Mouse (Mus musculus): Measurements from ENCODE around the gene Etnk2. TPM values are rescaled to one million over a fixed set of nuclear protein-coding genes. Genes with fewer than 3 reads are reported as not detected.
"Not testable (repeated sequence)": the region's sequence is repeated elsewhere in the genome, so short reads cannot be mapped to it uniquely, and the experiment has no call there.

The Etnk2 gene
- 0.12 and 0.27 TPM in 2 replicates for polyA plus RNA-seq (2015; fragmentation: Nextera tagmentation; extraction: Ambion mirVana)

DNA sequence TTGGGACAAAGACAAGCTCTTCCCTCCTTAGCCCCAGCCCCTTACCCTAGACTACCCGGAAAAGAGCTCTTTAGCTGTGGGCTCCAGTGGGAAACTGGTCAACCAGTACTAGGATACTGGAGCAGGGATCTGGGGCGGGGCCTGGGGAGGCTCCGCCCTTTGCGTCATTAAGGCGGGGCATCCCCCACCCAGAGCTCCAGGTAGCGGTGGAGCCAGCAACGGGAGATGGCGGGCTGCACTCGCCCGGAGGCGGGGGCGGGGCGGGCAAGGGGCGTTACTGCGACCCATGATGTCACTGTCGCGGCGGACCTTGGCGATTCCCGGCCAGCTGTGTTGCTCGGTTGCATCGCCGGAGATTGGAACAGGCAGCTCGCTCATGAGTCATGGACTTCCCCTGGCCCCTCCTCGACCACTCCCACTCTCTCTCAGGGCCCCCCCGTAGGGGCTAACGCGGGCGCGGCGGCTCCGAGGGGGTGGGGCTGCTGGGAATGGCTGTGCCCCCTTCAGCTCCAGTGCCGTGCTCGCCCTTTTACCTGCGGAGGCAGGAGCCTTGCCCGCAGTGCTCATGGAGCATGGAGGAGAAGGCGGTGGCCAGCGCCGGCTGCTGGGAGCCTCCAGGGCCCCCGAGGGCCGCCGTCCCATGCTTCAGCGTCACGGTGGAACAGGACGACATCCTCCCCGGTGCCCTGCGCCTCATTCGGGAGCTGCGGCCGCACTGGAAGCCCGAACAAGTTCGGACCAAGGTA, at the start of gene Etnk2:
Gene Etnk2 (plus strand): TSS at position 297 of the 746 bp plus-strand sequence.
- peak; percentile 43 for DNase-seq (ENCODE audit: low spot score)

DNA sequence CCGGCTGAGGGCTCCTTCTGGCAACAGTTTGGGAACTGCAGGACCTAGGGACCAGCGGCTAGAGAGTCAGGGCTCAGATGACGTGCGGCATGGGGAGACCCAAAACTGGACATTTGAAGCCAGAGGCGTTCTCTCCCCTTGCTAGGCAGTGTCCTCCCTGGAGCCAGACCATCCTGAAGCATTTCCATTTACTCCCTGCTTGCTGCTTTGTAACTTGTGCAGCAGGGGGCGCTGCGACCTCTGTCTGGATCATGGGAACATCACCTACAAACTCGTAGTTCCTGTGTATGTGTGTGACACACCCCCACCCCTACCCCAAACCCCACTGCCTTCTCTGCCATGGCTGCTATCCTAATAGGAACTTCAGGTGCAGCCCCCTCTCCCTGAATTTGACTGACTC, 49.0 kb upstream of the Etnk2 start:
- DNase-seq (ENCODE audit: low spot score), result peak; percentile 34

DNA sequence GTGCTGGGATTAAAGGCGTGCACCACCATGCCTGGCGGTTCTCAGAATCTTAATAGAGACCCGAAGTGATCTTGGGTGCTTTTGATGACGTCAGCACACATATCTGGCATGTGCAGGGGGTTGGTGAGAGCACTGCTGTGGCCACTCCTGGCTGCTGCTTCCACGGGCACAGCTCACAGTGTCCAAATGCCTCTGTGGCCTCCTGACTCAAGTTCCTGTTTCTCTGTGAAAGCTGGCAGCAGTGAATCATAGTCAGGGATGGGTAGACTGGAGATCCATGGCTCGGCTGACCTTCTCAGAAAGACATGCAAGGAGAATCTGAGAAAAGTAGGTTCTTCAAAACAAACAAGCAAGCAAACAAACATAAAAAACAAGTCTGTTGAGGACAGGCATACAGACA, 47.6 kb upstream of the Etnk2 start:
- no peak for DNase-seq (ENCODE audit: low spot score)

DNA sequence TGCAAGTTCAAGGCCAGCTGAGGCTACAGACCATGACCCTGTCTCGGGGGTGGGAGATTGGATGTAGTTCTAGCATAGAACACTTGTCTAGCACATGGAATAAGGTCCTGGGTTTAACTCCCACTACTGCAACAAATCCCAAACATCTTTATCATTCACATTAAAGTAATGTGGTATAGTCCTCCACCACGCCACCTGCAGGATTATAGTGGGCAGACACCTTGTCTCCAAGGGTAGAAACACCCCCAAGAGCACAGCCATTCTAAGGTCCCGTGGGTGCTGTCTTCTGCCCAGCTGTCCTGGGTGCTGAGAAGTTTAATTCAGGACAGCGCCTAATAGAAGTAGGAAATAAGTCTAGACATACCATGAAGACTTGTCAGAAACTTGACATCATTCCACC, 46.8 kb upstream of the Etnk2 start:
- no peak for DNase-seq (ENCODE audit: low spot score)

DNA sequence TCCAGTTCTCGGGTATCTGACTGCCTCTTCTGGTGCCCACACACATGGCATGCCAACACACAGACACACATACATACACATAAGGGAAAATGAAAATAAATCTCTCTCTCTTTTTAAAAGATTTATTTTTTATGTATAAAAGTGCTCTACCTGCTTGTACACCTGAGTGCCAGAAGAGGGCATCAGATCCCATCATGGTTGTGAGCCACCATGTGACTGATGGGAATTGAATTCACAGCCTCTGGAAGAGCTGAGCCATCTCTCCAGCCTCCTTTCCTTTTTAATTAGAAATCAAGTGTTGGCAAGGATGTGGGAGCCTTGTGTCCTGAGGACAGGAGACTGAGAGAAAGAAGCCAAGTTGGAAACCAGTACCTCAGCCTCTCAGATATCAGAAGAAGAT, 46.2 kb upstream of the Etnk2 start:
- DNase-seq (ENCODE audit: low spot score), result no peak

DNA sequence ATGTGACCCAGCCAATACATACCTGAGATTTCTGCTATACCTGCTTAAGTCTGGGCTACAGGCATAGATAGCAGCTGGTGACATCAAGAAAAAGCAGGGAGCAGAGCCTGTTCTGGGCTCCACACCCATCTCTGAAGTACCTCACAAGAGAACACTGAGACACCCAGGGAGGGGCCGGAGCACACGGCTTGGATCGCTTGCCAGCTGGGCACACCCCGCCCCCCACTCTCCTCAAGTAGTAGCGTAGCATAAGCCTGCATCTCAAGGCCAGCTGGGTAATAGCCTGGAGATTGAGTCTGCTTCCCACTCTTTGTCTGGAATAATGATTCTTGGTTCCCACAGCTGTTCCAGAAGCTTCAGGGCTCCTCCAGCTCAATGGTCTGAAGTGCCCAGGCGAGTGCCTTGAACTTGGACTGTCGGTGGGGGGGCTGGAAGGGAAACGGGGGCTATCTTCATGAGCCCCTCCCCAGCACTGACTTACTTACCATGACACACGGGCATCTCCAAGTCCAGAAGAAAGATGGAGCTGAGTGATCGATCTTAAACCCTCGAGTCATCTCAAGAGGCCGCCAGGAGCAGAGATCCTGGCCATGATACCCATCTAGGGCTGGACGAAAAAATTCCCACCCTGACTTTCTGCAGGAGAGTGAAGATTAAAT, 42.0 kb upstream of the Etnk2 start, which contains the start of gene Kiss1:
Gene Kiss1 (plus strand): TSS at position 609 of the 659 bp plus-strand sequence.
- DNase-seq (ENCODE audit: low spot score), result no peak

DNA sequence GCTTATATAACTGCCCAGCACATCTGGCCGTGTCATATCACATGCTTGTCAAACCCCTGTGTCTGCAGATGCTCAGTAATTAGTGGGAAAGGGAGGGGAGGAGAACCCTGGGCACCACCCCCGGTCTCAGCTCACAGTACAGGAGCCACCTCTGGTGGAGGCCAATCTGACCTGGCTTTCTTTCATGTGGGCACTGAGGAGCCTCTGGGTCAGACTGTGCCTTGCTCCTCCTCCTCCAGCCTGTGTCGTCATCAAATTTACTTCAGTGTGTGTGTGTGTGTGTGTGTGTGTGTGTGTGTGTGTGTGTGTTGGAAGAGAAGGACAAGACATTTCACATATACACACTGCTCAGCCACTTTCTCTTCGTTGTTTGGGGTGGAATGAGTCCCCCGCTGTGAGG, 40.0 kb upstream of the Etnk2 start:
- no peak for DNase-seq (ENCODE audit: low spot score)

DNA sequence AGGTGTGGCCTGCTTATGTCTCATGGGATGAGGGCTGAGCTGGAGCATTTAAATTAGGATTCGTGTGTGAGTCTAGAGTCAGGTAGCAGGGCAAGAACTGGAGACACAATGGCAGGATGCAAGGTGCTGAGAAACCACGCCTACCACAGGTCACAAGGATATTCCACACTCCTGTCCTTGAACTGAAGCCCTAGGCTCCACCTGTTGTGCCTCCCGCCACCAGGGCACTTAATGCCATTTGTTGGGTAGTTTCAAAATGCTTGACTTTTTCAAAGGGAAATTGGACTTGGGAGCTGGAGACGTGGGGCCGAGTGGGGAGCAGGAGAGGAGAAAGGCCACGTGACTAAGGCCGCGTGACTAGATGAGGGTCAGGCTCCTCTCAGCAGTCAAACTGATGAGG, 37.4 kb upstream of the Etnk2 start:
- no peak for DNase-seq (ENCODE audit: low spot score)

DNA sequence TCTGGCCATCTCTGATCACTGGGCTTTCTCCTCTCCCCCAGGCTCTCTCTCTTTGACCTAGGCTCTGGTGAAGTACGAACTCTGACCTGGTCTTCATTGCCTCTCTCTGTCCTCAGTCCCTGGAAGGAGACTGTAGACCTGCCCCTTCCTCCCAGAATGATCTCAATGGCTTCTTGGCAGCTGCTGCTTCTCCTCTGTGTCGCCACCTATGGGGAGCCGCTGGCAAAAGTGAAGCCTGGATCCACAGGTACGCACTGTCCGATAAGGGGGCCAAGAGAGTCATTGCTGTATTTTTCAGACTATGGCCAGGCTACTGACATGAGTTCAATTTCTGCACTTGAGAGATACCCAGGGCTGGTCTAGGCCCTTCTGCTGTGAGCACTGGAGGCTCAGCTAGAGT, 36.3 kb upstream of the Etnk2 start:
- DNase-seq (ENCODE audit: low spot score), result no peak

DNA sequence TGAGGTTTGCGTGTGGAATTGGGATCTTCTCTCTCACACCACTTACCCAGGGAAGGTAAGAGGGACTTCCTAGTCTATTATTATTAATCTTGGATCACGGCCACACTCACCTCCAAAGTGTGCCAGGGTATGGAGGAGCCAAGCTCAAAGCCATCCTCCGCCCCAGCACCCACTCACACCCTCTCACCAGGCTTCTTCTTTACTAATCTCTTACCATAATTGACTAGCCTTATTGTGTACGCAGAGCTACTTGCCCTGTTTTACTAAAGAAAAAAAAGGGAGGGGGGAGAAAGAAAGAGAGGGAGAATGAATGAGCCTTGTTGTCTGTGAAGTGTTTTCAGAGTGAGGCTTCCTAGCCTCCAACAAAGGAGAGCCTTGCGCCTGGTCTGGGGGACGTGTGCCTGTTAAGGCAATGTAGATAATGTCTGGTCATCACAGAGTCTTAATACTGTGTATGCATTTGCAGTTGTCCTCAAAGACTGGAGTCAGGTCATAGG, 35.0 kb upstream of the Etnk2 start:
- DNase-seq (ENCODE audit: low spot score), result no peak

DNA sequence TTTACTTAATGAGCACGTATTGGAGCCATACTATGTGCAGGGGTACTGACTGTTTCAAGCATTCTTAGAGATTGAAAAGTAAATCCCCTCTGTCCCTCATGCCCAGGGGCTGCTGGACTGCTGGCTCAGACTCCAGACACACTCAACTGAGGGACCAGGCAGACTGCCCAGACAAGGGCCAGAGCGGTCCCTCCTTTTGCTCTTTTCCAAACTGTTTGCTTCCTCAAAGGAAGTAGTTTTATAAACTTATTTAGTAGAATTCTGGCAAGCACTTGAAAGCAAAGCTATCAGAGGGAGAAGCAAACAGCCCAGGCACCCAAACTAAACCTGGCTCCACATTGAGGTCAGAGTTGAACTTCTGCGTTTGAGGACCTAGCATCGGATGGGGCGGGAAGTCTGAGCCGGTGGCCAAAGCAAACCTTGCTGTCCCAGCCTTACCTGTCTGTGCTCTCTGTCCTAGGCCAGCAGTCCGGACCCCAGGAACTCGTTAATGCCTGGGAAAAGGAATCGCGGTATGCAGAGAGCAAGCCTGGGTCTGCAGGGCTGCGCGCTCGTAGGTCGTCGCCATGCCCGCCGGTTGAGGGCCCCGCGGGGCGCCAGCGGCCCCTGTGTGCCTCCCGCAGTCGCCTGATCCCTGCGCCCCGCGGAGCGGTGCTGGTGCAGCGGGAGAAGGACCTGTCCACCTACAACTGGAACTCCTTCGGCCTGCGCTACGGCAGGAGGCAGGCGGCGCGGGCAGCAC, 34.3 kb upstream of the Etnk2 start:
- no peak for DNase-seq (ENCODE audit: low spot score)

DNA sequence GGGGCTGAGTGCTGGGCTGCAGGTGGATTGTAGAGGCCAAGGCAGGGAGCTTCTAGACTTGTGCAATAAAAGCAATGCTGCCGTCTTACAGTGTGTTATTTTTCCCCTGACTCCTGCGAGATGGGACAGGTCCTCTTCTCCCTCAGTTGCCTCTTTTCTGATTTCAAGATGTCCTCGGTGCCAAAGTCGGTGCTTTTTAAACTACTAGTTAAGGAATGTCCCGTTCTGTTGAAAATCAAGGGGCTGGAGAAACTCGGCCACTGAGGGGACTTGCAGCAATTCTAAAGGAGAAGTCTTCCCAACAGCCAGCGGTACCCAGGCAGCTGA, 33.8 kb upstream of the Etnk2 start:
- DNase-seq (ENCODE audit: low spot score), result no peak

DNA sequence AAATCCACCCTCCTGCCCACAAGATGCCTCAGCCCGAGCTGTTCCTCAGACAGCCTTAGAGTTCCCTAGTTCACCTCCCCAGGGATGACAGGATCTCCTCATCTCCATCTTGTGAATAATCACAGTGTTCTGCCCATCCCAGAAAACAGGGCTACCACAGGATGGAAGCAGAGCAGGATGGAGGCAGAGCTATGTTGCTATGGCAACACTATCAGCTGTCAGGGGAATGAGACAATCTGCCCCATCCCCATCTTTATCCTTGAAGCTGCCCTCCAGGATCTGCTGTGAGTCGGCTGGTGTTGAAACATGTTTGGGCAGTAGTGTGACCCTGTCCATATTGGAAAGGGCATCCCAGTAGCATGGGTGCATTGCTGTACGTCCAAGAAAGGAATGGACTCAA, 32.2 kb upstream of the Etnk2 start:
- no peak for DNase-seq (ENCODE audit: low spot score)

DNA sequence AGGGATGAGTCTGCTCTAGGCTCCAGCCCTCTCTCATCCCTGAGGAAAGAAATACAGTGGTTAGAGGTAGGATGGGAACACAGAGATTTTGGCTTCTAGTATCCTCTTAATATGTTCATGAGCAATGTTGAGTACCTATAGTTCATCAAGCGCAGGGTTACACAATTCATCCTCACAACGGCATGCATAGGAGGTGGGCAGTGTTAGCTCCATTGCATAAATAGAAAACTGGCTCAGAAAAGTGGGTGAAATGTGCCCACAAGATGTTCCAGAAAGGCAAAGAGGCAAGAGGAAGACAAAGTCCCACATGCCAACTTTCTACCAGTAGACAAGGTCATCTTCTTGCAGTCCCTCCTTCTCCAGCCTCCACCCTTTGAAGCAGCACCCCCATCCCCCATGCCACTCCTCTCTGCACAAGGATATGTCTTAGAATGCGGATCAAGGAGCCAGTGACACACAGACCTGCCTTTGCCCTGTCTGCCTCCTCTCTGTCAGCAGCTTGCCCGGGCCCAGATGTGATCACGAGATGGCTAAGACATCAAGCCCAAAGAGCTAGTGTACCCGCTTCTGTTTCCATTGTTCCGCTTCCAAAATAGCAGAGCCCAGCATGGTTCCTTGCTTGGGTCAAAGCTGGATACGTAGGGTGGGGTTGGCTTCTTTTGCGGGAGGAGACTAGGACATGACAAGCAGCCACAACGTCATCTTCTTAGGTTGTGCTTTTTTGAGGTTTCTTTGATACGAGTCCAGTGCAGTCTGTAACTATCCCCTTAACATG, 30.5 kb upstream of the Etnk2 start:
- no peak for DNase-seq (ENCODE audit: low spot score)

DNA sequence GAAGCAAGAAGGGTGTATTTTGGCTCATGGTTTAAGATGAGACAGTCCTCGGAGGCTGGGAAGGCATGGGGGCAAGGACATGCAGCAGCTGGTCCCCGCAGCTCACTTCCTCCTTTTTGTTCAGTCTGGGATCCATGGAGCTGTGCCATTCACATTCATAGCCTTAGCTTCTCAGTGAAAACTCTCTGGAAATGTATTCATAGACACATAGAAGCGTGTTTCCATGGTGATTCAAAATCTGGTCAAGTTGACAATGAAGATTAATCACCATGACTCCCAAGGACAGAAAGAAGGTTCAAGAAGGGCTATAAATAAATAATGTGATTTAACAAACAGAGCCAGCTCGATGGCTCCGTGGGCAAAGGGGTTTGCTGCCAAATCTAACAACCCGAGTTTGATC, 29.4 kb upstream of the Etnk2 start:
- no peak for DNase-seq (ENCODE audit: low spot score)

DNA sequence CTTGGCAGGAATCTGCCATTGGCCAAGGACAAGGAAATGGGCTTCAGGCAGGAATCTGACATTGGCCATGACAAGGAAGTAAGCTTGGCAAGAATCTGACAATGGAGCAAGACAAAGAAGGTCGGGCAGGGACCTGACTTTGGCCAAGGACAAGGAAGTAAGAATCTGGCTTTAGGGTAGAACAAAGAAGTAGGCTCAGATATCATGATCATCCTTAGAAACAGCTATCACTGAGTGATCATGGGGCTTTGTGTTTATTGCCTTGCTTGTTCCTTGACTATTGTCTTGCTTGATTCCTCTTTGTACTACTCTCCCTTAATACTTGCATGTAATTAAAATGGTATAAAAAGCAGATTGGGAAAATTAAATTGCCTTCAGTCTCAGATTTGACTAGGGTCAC, 23.0 kb upstream of the Etnk2 start:
- not testable (repeated sequence) for DNase-seq (ENCODE audit: low spot score)

DNA sequence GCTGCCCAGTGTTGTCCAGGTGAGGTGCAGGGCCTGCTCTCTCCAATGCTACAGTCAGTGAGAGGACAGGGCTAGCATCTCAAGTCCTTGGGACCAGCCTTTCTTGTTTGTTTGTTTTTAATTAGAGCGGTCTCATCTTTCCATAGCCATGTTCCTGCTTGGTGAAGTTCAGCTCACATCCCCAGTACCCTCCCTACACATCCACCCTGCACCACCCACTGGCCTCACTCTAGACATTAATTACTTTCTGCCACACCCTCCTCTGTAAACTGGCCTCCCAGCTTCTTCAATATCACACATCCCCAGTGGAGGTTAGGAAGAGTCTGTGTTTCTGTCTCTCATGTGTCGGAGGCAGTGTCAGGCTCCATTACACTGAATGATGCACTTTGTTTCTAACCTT, 19.0 kb upstream of the Etnk2 start:
- no peak for DNase-seq (ENCODE audit: low spot score)

DNA sequence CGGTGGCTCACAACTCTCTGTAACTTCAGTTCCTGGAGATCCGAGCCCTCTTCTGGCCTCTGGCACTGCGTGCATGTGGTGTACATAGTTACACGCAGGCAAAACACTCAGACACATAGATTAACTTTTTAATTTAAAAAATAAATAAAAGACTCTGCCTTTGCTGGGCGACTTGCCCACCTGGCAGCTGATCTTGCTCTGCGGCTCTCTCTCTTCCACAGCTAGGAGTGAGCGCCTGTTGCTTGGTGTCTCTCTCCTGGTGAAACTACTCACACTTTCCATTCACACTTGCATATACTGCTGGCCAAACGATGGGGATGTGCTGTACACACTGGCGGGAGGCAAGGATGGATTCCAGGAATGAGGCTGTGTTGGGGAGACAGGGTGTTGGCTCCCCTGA, 16.8 kb upstream of the Etnk2 start:
- DNase-seq (ENCODE audit: low spot score), result no peak

DNA sequence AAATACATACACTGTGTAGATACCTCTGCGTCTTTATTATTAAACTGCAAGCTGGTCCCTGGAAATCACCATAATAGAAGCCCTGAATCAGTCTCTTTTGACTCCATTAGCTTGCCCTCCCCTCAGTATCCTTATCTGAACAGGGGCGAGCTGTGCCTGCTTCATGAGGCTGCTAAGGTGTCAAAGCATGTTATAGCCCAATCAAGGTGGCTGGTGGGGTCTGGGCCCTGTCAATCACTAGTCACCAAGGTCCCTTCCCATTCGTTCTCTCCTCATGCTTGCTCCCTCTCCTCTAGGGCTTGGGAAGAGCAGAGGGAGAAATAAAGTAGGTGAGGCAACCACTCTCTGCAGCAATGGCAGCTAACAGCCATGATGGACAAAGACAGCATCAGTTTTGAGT, 16.1 kb upstream of the Etnk2 start:
- no peak for DNase-seq (ENCODE audit: low spot score)

DNA sequence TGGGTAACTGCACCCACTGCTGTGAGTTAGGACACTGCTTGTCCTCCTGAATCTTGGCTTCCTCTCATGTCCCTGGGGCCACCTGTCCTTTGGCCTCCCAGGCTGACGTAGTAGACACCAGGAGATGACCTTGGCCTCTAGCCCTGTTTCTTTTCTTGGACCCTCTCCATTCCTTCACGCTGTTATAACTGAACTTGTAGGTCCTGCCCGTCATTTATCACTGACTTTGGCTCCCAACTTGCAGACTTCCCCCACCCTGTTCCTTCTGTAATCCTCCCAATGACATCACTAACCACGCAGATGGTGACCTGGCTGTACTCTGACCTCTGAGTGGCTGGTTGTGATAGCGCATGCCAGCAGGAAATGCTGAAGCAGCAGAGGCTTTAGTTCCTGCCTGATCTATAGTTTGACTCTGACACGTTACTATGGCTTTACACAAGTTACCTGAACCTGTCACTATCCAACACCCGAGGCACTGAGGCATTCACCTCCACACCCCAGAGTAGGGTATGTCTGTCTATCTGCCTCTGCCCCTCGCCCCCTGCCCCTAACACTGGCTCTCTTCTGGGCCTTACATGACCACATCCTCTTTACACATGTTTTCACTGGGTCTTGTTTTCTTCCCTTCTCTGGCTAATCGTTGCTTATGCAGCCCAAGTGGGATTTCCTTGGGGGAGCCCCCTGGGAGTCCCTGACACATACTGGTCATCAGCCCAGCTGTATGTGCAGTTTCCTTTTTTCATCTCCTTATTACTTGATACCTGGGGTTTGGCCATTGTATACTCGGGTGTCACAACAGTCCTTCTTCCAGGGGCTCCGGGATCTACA, 15.5 kb upstream of the Etnk2 start:
- no peak for DNase-seq (ENCODE audit: low spot score)

DNA sequence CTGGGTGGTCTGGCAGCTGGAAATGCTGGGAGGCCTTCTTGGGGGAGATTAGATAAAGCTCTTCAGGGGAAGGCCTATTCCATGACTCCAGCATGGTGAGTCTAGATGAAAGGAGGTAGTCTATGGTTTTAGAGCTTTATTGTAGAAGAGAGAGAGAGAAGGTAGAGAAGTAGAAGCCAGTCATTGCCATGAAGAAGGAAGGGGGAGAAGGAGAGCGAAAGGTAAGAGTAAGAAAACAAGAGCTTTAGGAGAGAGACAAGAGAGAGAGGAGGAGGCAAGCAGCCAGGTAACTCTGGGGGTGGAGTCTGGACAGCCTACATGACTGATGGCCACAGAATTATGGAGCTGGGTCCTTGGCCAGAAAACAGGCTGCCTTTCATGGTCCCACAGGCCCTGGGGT, 13.2 kb upstream of the Etnk2 start, which contains the start of gene Ren1:
Gene Ren1 (plus strand): TSS at position 301 of the 400 bp plus-strand sequence.
- no peak for DNase-seq (ENCODE audit: low spot score)
